Mouse (Mus musculus) embryonic fibroblast, embryonic 13.5 days (primary cell): Measurements from ENCODE around the gene Tmem273.

Experiments
- CTCF ChIP-seq: IDR thresholded peaks from 2 replicates; pipeline ENCODE4 v1.5.1; 2011; ENCODE audit warnings: mild to moderate bottlenecking, control low read depth, low read length, moderate library complexity, borderline replicate concordance; ENCODE audit not compliant: insufficient read depth
- POLR2A ChIP-seq: IDR thresholded peaks from 2 replicates; pipeline ENCODE4 v1.6.1; 2011; ENCODE audit warnings: low read depth, mild to moderate bottlenecking, control low read depth, low read length, moderate library complexity

GRCm38 (mm10) chr14:32814961-32815360 is 29.2 kb downstream of the Tmem273 start:
- TF ChIP-seq CTCF (no peak), POLR2A (no peak)
